Mouse (Mus musculus) mouse trophoblast stem cell (cell line): ENCODE results near the gene Tmem236.
"Not testable (repeated sequence)": the region's sequence is repeated elsewhere in the genome, so short reads cannot be mapped to it uniquely, and the experiment has no call there.

ENCODE experiments used
- in situ Hi-C, 2 experiments: fragments of 300-500 bp; cut with MseI, MboI; formaldehyde crosslinking; loops; 2 replicates in 1 of 2; 3 replicates in 1 of 2; pipeline ENCODE4 v1.15.1; 2025

Tmem236 gene

GRCm38 (mm10) chr2:14191601-14192000 lies 17.3 kb downstream of the Tmem236 start:
- in situ Hi-C loops, result no loop called here

- in situ Hi-C loops, result no loop called here
Measured at GRCm38 (mm10) chr2:14192046-14192445, 17.7 kb downstream of the Tmem236 start.

GRCm38 (mm10) chr2:14198325-14198903 lies 24.1 kb downstream of the Tmem236 start:
- in situ Hi-C loops, result not testable (repeated sequence)

- in situ Hi-C loops, result no loop called here
Measured at GRCm38 (mm10) chr2:14199621-14200020, 25.3 kb downstream of the Tmem236 start.

- in situ Hi-C loops, result not testable (repeated sequence)
Measured at GRCm38 (mm10) chr2:14200879-14201445, 26.6 kb downstream of the Tmem236 start.

- in situ Hi-C loops, result no loop called here
Measured at GRCm38 (mm10) chr2:14204308-14204707, 30.0 kb downstream of the Tmem236 start.

GRCm38 (mm10) chr2:14206798-14207197 lies 32.5 kb downstream of the Tmem236 start:
- in situ Hi-C loops, result no loop called here

GRCm38 (mm10) chr2:14210731-14211130 lies 36.4 kb downstream of the Tmem236 start:
- in situ Hi-C loops, result no loop called here

- in situ Hi-C loops, result no loop called here
Measured at GRCm38 (mm10) chr2:14211606-14212005, 37.3 kb downstream of the Tmem236 start.

DNA sequence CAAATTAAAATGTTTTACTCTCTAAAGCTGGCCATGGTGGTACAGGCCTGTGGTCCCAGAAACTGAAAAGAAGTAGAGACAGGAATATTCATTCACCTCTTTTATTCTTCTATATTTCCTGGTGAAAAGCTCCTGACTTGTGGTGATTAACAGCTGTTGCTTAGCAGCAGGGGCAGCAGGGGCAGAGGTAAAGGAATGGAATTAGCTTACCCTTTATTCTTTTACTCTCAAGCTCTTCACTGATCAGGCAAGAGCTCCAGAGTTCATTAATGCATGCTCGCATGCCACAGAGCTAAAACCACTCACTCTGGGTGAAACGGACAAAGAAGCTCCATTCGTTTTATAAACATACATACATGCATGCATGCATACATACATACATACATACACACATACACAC lies 40.4 kb downstream of the Tmem236 start:
- in situ Hi-C loops, result no loop called here

GRCm38 (mm10) chr2:14216653-14217052 lies 42.3 kb downstream of the Tmem236 start:
- in situ Hi-C loops, result no loop called here

DNA sequence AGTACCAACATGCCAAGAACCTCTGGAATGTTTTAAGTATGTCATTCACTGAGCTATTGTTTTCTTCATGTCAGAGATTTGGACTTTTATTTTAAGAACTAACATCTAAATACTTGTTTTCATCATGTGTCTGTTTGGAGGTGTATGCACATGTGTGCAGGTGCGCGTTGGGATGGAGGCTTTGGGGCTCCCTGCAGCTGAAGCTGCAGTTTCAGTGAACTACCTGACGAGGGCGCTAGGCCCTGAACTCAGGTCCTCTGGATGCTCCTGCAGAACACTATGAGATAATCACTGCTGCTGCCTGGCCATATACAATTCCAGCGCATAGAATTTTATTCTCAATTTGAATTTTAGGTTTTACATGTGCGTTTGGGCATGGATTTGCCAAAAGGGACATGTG lies 43.8 kb downstream of the Tmem236 start:
- in situ Hi-C loops, result no loop called here

DNA sequence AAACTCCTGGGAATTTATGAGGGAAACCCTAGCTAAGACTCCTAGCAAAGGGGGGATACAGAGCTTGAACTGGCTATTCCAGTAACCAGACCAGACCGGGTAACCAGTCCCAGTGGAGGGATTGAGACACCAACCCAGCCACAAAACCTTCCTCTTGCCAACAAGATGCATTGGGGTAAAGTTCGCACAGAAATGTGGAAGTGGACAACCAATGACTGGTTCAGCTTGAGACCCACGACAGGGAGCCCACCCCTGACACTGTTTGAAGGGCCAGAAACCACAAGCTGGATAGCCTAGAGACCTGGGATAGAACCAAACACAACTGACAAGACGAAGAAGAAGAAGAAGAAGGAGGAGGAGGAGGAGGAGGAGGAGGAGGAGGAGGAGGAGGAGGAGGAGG lies 50.1 kb downstream of the Tmem236 start:
- in situ Hi-C loops, result no loop called here

GRCm38 (mm10) chr2:14228495-14228894 lies 54.2 kb downstream of the Tmem236 start:
- in situ Hi-C loops, result no loop called here

DNA sequence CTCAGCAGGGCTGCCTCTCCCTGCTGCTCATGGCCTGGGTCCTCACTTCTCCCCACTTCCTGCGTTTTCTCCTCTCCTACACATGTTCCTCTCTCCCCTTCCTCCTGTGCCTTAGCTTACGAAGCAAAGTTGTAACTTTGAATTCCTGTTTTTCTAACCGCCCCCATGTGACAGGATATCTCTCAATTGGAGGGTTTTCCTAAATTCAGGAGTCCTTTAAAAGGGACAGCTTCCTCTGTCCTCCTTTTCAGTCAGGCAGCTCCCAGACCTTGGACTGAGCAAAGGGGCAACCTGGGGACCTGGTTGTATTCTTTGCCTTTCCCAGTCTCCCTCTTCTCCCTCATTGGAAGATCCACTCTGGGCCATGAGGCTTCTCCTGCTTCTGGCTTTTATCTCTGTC lies 54.8 kb downstream of the Tmem236 start, which contains the start of gene Mrc1:
Gene Mrc1 (plus strand): TSS at position 244 of the 400 bp plus-strand sequence.
- in situ Hi-C loops, result no loop called here

DNA sequence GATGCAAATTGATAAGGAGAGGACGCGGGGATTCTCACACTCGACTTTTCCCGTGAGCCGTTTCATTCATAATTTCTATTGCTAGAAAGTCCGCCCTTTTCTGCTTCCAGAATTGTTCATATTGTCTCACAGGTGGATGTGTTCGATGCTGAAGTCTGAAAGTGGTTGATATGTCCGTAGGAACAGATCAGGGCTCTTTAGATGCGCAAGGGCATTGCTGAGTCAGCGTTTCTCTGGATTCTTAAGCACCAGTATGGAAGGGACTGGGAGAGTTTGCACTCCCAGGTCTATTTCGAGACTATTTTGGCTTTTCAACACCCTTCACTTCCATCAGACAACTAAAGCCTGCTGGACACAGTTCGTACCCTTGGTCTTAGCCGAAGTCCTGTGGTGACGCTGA lies 55.7 kb downstream of the Tmem236 start:
- in situ Hi-C loops, result no loop called here

DNA sequence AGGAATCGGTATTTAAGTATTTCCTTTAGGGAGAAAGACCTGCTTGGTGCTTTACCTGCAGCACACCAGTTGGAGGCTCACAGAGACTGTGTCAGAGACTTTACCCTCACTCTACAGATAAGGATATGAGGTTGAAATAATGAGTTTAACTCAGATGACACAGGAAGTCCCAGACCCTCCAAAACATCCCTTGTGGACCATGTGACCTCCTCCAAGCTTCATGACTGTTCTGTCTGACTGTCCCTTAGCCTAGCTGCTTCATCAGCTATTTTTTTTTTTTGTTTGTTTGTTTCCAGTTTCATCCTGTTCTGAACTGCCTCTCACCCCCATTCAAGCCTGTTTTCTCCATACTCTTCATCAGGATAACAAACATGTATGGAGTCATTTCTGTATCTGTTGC lies 58.6 kb downstream of the Tmem236 start:
- in situ Hi-C loops, result no loop called here

DNA sequence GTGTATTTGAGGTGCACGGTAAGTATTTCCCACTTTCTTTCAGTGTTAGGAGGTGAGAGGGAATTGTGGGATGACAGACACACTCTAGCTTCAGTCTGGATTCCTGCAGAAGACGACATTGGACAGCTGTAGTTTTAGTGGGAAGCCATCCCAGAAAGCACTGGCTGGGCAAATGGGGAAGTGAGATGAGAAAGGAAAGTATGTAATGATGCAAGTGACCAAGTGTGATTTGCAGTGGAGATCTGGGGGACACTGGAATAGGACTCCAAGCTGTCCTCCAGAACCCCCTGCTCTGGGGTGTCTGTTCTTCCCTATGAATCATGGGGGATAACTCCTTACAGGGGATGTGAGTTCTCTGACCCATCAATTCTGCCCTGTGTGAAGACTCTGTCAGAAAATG lies 59.7 kb downstream of the Tmem236 start:
- in situ Hi-C loops, result no loop called here

DNA sequence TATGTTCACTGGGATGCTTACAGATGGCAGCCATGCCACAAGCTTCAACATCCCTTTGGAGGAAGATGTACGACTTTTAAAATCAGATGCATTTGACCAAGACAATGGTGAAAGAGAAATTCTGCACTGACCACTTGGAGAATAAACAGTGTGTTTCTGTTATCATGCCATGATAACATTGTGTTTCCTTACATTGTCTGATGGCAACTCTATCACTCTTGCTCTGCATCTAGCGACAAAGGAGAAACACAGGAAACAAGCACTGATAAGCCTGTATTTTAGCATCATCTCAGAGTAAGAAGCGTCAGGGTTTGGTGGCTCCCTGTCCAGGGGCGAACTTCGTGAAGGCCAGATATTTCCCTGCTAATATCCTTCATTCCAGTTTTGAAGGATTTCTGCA lies 61.0 kb downstream of the Tmem236 start:
- in situ Hi-C loops, result no loop called here

DNA sequence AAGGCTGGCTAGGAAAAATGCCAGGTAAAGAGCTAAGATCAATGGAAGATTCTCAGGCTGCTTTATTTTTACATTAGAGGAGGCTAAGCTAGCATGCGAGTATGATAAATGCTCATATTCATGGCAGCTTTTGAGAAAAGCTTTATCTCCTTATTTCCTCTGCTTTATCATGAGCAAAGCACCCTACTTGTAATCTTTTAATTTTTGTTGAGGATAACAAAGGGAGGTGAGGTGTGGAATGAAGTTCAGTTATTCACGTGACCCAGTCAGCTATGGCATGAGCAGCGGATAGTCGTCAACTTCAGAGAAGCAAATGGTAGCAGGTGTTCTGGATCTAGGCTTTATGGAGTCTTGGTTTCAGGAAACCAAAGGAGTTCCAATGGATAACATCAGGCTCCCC lies 62.6 kb downstream of the Tmem236 start:
- in situ Hi-C loops, result no loop called here

- in situ Hi-C loops, result no loop called here
Measured at GRCm38 (mm10) chr2:14237723-14238122, 63.4 kb downstream of the Tmem236 start.

DNA sequence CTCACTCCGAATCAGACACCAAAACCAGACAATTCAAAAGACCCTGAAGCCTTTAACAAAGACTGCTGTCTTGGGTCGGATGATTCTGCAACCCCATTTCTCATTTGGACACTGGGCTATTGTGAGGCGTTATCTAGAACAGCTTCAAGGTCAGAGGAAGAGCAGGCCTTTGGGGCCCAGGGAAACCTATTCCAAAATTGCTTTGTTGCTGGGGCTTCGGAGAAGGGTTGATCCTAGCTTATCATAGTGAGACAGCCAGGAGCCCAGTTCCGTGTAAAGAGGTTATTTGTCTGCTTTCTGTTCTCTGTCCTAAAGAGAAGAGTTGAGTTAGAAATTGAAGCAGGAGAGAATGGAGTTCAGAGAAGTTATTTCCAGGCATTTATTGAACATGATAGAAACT lies 64.8 kb downstream of the Tmem236 start:
- in situ Hi-C loops, result no loop called here

DNA sequence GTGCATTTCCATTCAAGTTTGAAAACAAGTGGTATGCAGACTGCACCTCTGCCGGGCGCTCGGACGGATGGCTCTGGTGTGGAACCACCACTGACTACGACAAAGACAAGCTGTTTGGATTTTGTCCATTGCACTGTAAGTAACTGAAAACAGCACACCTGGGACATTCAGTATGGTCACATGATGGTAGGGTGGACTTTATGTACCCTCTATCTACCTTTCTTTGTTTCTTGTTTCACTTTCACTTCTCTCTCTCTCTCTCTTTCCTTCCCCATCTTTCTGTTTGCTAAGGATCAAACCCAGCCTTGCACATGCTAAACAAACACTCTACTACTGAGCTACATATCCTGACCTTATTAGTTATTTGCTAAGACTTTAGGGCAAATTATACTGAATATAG lies 69.8 kb downstream of the Tmem236 start:
- in situ Hi-C loops, result no loop called here

DNA sequence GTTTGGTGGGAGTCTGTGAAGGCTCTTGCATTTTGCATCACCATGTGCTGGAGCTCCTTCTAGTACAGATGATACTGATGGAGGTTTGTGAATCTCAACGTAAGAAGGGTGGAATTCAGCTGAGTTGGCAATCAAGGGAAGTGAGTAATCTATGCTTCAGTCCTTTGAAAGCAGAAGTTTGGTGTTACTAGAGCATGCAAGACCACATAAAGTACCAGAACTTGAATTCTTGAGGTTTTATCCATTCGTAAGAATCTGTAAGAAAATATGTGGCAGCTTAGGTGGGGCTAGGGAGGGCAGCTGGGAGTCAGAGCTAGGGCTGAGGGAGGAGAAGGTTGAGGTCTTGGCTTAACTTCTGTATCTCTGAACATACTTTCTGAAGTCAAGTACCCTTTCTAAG lies 70.3 kb downstream of the Tmem236 start:
- in situ Hi-C loops, result no loop called here
